Mouse (Mus musculus): ENCODE data around the gene Stk4.

GRCm38 (mm10) chr2:164195971-164196699 lies 126.0 kb downstream of the Stk4 start:
- no peak for TF ChIP-seq ZC3H11A (IDR thresholded peaks at IDR 0.05; ENCODE audit: borderline replicate concordance, low read depth, low read length)
- TF ChIP-seq ZNF384 (IDR thresholded peaks at IDR 0.05; ENCODE audit: low read depth, low read length) = no peak
- TF ChIP-seq MAFK (IDR thresholded peaks at IDR 0.05; ENCODE audit: insufficient read depth, low read depth, low read length) = no peak
- no peak for TF ChIP-seq HCFC1 (IDR thresholded peaks at IDR 0.05; ENCODE audit: borderline replicate concordance, insufficient read depth, low read length)

Data from ES-E14 (cell line).